Mouse (Mus musculus) liver, embryonic 15.5 days (tissue): ENCODE data around the gene Gpr182. TPM values are rescaled to one million over a fixed set of nuclear protein-coding genes. Genes with fewer than 3 reads are reported as not detected.

ENCODE experiments used
- polyA plus RNA-seq: library from polyadenylated mRNA; unstranded; fragments of >200 nt; fragmentation: Nextera tagmentation; extraction: Ambion mirVana; gene quantifications from 2 replicates; pipeline ENCODE4 v1.2.1, GENCODE M21; 2015

The Gpr182 gene
- polyA plus RNA-seq, 1 experiment from 2014 or later: 12.0 TPM

Other genes with a start within 250 kb of the Gpr182 start
- 20.7 and 42.1 TPM in 2 replicates for gene Ndufa4l2, start 236.8 kb downstream of the Gpr182 start, polyA plus RNA-seq
- gene Shmt2, start 229.3 kb downstream of the Gpr182 start, polyA plus RNA-seq: 138 and 159 TPM in 2 replicates
- gene Nxph4, start 217.2 kb downstream of the Gpr182 start, polyA plus RNA-seq: 0.07 TPM in 1 of 2 replicates, not detected in the other
- 23.2 and 31.1 TPM in 2 replicates for gene Lrp1, start 130.6 kb downstream of the Gpr182 start, polyA plus RNA-seq
- gene Stat6, start 108.7 kb downstream of the Gpr182 start, polyA plus RNA-seq: 14.3 and 15.6 TPM in 2 replicates
- gene Nemp1, start 84.8 kb downstream of the Gpr182 start, polyA plus RNA-seq: 5.3 and 5.7 TPM in 2 replicates
- gene Nab2, start 83.2 kb downstream of the Gpr182 start, polyA plus RNA-seq: 2.9 and 3.5 TPM in 2 replicates
- gene Myo1a, start 46.6 kb downstream of the Gpr182 start, polyA plus RNA-seq: 0.08 and 0.12 TPM in 2 replicates
- gene Tac2, start 27.3 kb downstream of the Gpr182 start, polyA plus RNA-seq: 15.3 and 18.4 TPM in 2 replicates
- gene Zbtb39, start 12.2 kb downstream of the Gpr182 start, polyA plus RNA-seq: 0.82 and 0.97 TPM in 2 replicates
- gene Rdh1, start 8.0 kb upstream of the Gpr182 start, polyA plus RNA-seq: 0.17 and 0.22 TPM in 2 replicates
- gene Rdh16f1, start 8.1 kb upstream of the Gpr182 start, polyA plus RNA-seq: 0.13 and 0.17 TPM in 2 replicates
- gene Rdh9, start 24.7 kb upstream of the Gpr182 start, polyA plus RNA-seq: not detected in 2 replicates
- 0.03 TPM in 1 of 2 replicates, not detected in the other for gene Rdh16, start 49.4 kb upstream of the Gpr182 start, polyA plus RNA-seq
- gene Rdh19, start 98.2 kb upstream of the Gpr182 start, polyA plus RNA-seq: 0.05 TPM in 1 of 2 replicates, not detected in the other
- gene Rdh16f2, start 114.7 kb upstream of the Gpr182 start, polyA plus RNA-seq: 0.29 and 0.68 TPM in 2 replicates
- gene Rdh7, start 137.1 kb upstream of the Gpr182 start, polyA plus RNA-seq: 8.8 and 15.7 TPM in 2 replicates
- not detected in 2 replicates for gene Sdr9c7, start 146.8 kb upstream of the Gpr182 start, polyA plus RNA-seq